ENCODE assay signal across 9 mouse cellular contexts in genomic region chr13:9547698-9548344, GRCm38 (mm10).
DNase-seq lines count a peak whose midpoint lies in the region; ATAC-seq and TF ChIP-seq lines count a peak whose summit lies in the region.
"Had no signal": no experiment of that assay in that cellular context is flagged by ENCODE, and none has a peak within 500 bp of the region (broad histone marks: within the 10 kb centered on the region; RNA-seq: fewer than 3 reads in every experiment).

No protein-coding gene starts in this region.

- TF ChIP-seq CTCF in cerebellum, adult 2 months (IDR thresholded peaks at IDR 0.05; ENCODE audit: borderline replicate concordance, insufficient read depth, low read depth, low read length): no peak

- H3K27ac ChIP-seq in heart, embryonic 15.5 days: no peak overlapping the region
- no peak overlapping the region for H3K27ac ChIP-seq in cerebellum, adult 2 months (ENCODE audit: insufficient read depth, low read length)

- TF ChIP-seq POLR2A in cerebellum, adult 2 months (IDR thresholded peaks at IDR 0.05; ENCODE audit: borderline replicate concordance, insufficient read depth, low read length): no peak

- DNase-seq in thymus, postnatal 0 days (ENCODE audit: low spot score): peak; percentile 72
- no peak for DNase-seq in thymus, adult 18-20 months
- peak; percentile 59 to 66 for DNase-seq in kidney, postnatal 36 days
- peak; percentile 11 for DNase-seq in thymus, postnatal 25 days
- DNase-seq in left cerebral cortex, postnatal 36 days (ENCODE audit: low spot score in 2 of 2): no peak
- no peak for DNase-seq in frontal cortex, postnatal 36 days (ENCODE audit: low spot score in 2 of 2)
- no peak for DNase-seq in cerebellum, adult 2 months
- DNase-seq: cerebellum, postnatal 36 days had no signal

- no peaks in the 10 kb centered on the region for H3K36me3 ChIP-seq in heart, embryonic 15.5 days

- 12% methylated on average over 9 of the region's 9 CpGs for WGBS in heart, embryonic 15.5 days
- 29% methylated on average over 9 of the region's 9 CpGs for WGBS in cerebellum, adult 2 months

- no peaks in the 10 kb centered on the region for H3K27me3 ChIP-seq in heart, embryonic 15.5 days
- H3K27me3 ChIP-seq in cerebellum, adult 2 months (ENCODE audit: control insufficient read depth, insufficient read depth, low read length): no peaks in the 10 kb centered on the region

- H3K4me2 ChIP-seq in heart, embryonic 15.5 days: peak overlapping the region; percentile 31; the same call in 1 of the 2 replicates

- no peak; the same call in 1 of the 2 replicates for ATAC-seq in heart, embryonic 15.5 days (replicated peaks; ENCODE audit: insufficient number of reproducible peaks, insufficient read depth, low FRiP score, low read depth)

- H3K4me1 ChIP-seq in heart, embryonic 15.5 days (replicated peaks): peaks cover 8% of the 10 kb centered on the region; the same call in 1 of the 2 replicates
- H3K4me1 ChIP-seq in cerebellum, adult 2 months (ENCODE audit: control insufficient read depth, insufficient read depth, low read length): peaks cover 2% of the 10 kb centered on the region; the same call in 1 of the 2 replicates

- intact Hi-C loops in left cerebral cortex, postnatal 36 days (cut with DNase I): no loop called here

- H3K4me3 ChIP-seq in heart, embryonic 15.5 days: no peak overlapping the region
- no peak overlapping the region for H3K4me3 ChIP-seq in cerebellum, adult 2 months (replicated peaks; ENCODE audit: insufficient read depth, low read depth, low read length)

- no peaks in the 10 kb centered on the region for H3K9me3 ChIP-seq in heart, embryonic 15.5 days (replicated peaks)

- H3K9ac ChIP-seq in heart, embryonic 15.5 days: no peak overlapping the region

Comparison
In these comparisons a context has a peak if more than half of its experiments do, and no peak if none do; other contexts are left out.
1. DNase-seq: peak in thymus, postnatal 0 days (single experiment), kidney, postnatal 36 days (2 of 2) and thymus, postnatal 25 days (single experiment); none in thymus, adult 18-20 months (0 of 2), left cerebral cortex, postnatal 36 days (0 of 2), frontal cortex, postnatal 36 days (0 of 2) and cerebellum, adult 2 months (0 of 2).